Mouse (Mus musculus): ENCODE measurements around the gene Uck1. TPM values are rescaled to one million over a fixed set of nuclear protein-coding genes. Genes with fewer than 3 reads are reported as not detected.

Gene Uck1
- total and polyA plus RNA-seq, 3 experiments: 60.6 to 73.7 TPM; not detected in 1

DNA sequence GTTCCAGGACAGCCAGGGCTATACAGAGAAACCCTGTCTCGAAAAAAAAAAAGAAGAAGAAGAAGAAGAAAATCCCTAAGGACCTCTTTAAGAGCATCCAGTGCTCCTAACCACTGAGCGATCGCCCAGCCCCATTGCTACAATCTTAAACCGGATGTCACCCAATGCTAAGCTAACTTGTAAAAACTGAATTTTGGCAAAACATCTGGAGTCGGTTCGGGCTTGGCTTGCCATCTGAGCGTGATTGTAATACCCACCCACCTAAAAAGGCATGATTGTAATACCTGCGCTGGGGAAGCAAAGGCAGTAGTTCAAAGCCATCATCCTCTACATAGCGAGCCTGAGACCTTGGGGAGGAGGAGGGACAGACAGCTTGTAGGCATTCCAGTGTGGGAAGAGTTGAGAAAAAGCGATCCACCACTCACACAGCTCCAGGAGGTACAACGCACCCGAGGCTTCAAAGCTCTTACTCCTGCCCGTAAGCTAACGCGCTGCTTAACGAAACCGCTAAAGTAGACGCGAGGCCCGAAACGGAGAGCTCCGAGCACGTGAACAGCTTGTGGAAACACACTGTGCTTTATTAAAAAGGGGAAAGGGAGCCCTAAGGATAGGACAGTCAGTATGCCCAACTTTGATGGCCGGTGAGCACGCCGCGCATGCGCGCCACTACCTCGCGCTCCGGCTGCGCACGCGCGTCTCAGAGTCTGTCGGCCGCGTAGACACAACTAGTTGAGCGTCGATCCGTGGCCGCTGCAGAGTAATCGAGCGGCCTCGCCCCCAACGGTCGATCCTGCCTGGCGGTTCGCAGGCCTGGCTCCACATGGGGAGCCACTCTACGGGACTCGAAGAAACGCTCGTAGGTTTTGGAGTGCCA, 23.8 kb downstream of the Uck1 start, which contains the start of gene Pomt1 (continued):
- TF ChIP-seq RCOR1 (IDR thresholded peaks at IDR 0.05; ENCODE audit: low read depth, low read length) (no peak), MYC (IDR thresholded peaks at IDR 0.05; ENCODE audit: low read depth, low read length) (peak; percentile 82), CHD1 (IDR thresholded peaks at IDR 0.05; ENCODE audit: low read depth, low read length) (no peak), ETS1 (IDR thresholded peaks at IDR 0.05; ENCODE audit: low read depth, low read length) (peak; percentile 49)

DNA sequence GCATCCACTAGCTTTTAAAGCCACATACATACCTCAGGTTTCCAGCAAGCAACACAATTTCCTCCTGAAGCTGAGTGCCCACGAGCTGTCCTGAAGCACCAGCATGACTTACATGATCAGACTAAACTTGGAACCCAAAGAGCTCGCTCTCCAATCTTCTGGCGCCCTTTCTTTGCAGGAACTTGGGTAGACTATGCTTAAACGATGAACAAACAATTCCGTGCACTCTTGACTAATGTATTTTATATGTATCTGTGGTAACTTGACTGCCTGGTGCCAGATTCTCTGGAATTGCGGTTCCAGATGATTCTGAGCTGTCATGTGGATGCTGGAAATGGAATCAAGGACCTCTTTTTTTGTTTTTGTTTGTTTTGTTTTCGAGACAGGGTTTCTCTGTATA, 24.5 kb downstream of the Uck1 start:
- H3K4me1 ChIP-seq (ENCODE audit: control insufficient read depth in 1 of 2, insufficient read depth in 2 of 2, low read length in 2 of 2): peaks cover 15 to 29% of the 10 kb centered on the region in 2 experiments
- no peaks in the 10 kb centered on the region for H3K9me3 ChIP-seq (replicated peaks; ENCODE audit: insufficient read depth, low read length)
- peaks cover 4% of the 10 kb centered on the region; the same call in 1 of the 2 replicates for H3K79me2 ChIP-seq (ENCODE audit: control insufficient read depth, insufficient read depth, low read length, poor library complexity)
- H3K9ac ChIP-seq (ENCODE audit: control insufficient read depth, low read depth, low read length, poor library complexity, severe bottlenecking): peak overlapping the region; percentile 78
- peak overlapping the region; percentile 82 for H3K27ac ChIP-seq (ENCODE audit: control insufficient read depth, low read depth, low read length)
- H3K36me3 ChIP-seq (ENCODE audit: control insufficient read depth in 1 of 2, insufficient read depth in 2 of 2, low read length in 2 of 2): peaks cover 0 to 38% of the 10 kb centered on the region in 2 experiments; a peak in 3 of 4 replicates
- H3K4me3 ChIP-seq (ENCODE audit: control insufficient read depth in 1 of 2, insufficient read depth in 1 of 2, low read depth in 2 of 2, low read length in 2 of 2): peak overlapping the region; percentile 67 to 70
- no peak for TF ChIP-seq ZC3H11A (IDR thresholded peaks at IDR 0.05; ENCODE audit: low read depth, low read length)
- TF ChIP-seq UBTF (IDR thresholded peaks at IDR 0.05; ENCODE audit: borderline replicate concordance, insufficient read depth, low read depth, low read length): no peak
- no peak for TF ChIP-seq EP300 (IDR thresholded peaks at IDR 0.05; ENCODE audit: low read depth in 1 of 2, low read length in 2 of 2)
- TF ChIP-seq POLR2A (IDR thresholded peaks at IDR 0.05; ENCODE audit: control insufficient read depth in 1 of 2, insufficient read depth in 1 of 2, low read depth in 1 of 2, low read length in 2 of 2, poor library complexity in 1 of 2): no peak
- no peak for TF ChIP-seq JUND (IDR thresholded peaks at IDR 0.05; ENCODE audit: low read depth, low read length)
- H3K27me3 ChIP-seq (ENCODE audit: control insufficient read depth in 1 of 2, insufficient read depth in 2 of 2, low read length in 2 of 2): no peaks in the 10 kb centered on the region
- DNase-seq (ENCODE audit: low read depth, low spot score): peak; percentile 40

- H3K9ac ChIP-seq (ENCODE audit: control insufficient read depth, low read depth, low read length, poor library complexity, severe bottlenecking): no peak overlapping the region
- no peaks in the 10 kb centered on the region for H3K4me1 ChIP-seq (ENCODE audit: control insufficient read depth in 1 of 2, insufficient read depth in 2 of 2, low read length in 2 of 2)
- H3K36me3 ChIP-seq (ENCODE audit: control insufficient read depth in 1 of 2, insufficient read depth in 2 of 2, low read length in 2 of 2): peaks cover 0 to 3% of the 10 kb centered on the region in 2 experiments; a peak in 2 of 4 replicates
- H3K4me3 ChIP-seq (ENCODE audit: control insufficient read depth in 1 of 2, insufficient read depth in 1 of 2, low read depth in 2 of 2, low read length in 2 of 2): no peak overlapping the region
- no peak overlapping the region for H3K27ac ChIP-seq (ENCODE audit: control insufficient read depth, low read depth, low read length)
- no peaks in the 10 kb centered on the region for H3K79me2 ChIP-seq (ENCODE audit: control insufficient read depth, insufficient read depth, low read length, poor library complexity)
- DNase-seq (ENCODE audit: low read depth, low spot score): no peak
- no peak for TF ChIP-seq CTCF (IDR thresholded peaks at IDR 0.05 in 2 of 3, conservative IDR thresholded peaks at IDR 0.05 in 1 of 3; ENCODE audit: control insufficient read depth in 1 of 3, insufficient read depth in 1 of 3, low read depth in 2 of 3, low read length in 3 of 3, poor library complexity in 1 of 3, severe bottlenecking in 1 of 3)
- TF ChIP-seq EP300 (IDR thresholded peaks at IDR 0.05; ENCODE audit: low read depth in 1 of 2, low read length in 2 of 2): no peak
- TF ChIP-seq JUND (IDR thresholded peaks at IDR 0.05; ENCODE audit: low read depth, low read length): no peak
- TF ChIP-seq ZKSCAN1 (IDR thresholded peaks at IDR 0.05; ENCODE audit: low read depth, low read length): no peak
- no peak for TF ChIP-seq USF2 (IDR thresholded peaks at IDR 0.05; ENCODE audit: borderline replicate concordance in 1 of 2, insufficient read depth in 1 of 2, low read depth in 1 of 2, low read length in 2 of 2)
- no peak for TF ChIP-seq CHD2 (IDR thresholded peaks at IDR 0.05; ENCODE audit: low read length)
- TF ChIP-seq POLR2AphosphoS2 (IDR thresholded peaks at IDR 0.05; ENCODE audit: low read length): no peak
- no peaks in the 10 kb centered on the region for H3K27me3 ChIP-seq (ENCODE audit: control insufficient read depth in 1 of 2, insufficient read depth in 2 of 2, low read length in 2 of 2)
- H3K9me3 ChIP-seq (replicated peaks; ENCODE audit: insufficient read depth, low read length): no peaks in the 10 kb centered on the region
Observed at GRCm38 (mm10) chr2:32222057-32222456, 37.9 kb downstream of the Uck1 start.
